Mouse (Mus musculus): ENCODE results near the gene Met. TPM values are rescaled to one million over a fixed set of nuclear protein-coding genes. Genes with fewer than 3 reads are reported as not detected.

Met gene
- polyA plus RNA-seq, 1 experiment from 2014 or later = 6.2 TPM

- Histone ChIP-seq H3K4me3 (replicated peaks) (no peak overlapping the region), H3K36me3 (no peaks in the 10 kb centered on the region), H3K27me3 (no peaks in the 10 kb centered on the region), H3K4me1 (peaks cover 10% of the 10 kb centered on the region; the same call in 1 of the 2 replicates), H3K27ac (replicated peaks) (no peak overlapping the region), H3K9ac (no peak overlapping the region), H3K4me2 (replicated peaks) (no peak overlapping the region), H3K9me3 (replicated peaks) (no peaks in the 10 kb centered on the region)
- 64% methylated on average over 3 of the region's 3 CpGs for WGBS
- ATAC-seq (ENCODE audit: insufficient number of reproducible peaks, low FRiP score, low TSS enrichment, low read depth) = no peak
These were observed 2.9 kb downstream of the Met start for GRCm38 (mm10) chr6:17466526-17466925.

GRCm38 (mm10) chr6:17468993-17469392, 5.4 kb downstream of the Met start:
- Histone ChIP-seq H3K36me3 (no peaks in the 10 kb centered on the region), H3K9ac (no peak overlapping the region), H3K27ac (replicated peaks) (no peak overlapping the region), H3K9me3 (replicated peaks) (no peaks in the 10 kb centered on the region), H3K4me2 (replicated peaks) (no peak overlapping the region), H3K4me3 (replicated peaks) (no peak overlapping the region), H3K27me3 (no peaks in the 10 kb centered on the region), H3K4me1 (peaks cover 4% of the 10 kb centered on the region; the same call in 1 of the 2 replicates)
- no peak for ATAC-seq (ENCODE audit: insufficient number of reproducible peaks, low FRiP score, low TSS enrichment, low read depth)
- 74% methylated on average over 5 of the region's 5 CpGs for WGBS

DNA sequence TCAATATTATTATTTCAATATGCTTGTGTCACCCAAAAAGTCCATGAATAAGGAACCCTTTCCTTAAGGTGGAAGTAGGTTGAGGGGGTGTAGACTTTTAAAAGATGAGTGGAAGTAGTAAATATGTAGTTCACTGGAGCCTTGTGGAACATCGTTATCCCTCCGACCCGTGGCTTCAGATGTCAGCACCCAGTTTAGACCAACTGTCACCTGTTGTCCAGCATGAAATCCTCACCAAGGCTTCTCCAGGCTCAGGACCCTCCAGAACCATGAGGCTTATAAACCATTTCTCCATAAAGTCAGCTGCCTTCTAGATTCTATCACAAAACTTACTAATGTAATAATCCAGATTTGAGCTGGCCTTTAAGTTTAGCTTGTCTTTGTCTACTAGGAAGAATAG, 9.5 kb downstream of the Met start:
- no peak for ATAC-seq (ENCODE audit: insufficient number of reproducible peaks, low FRiP score, low TSS enrichment, low read depth)
- no peak overlapping the region for H3K27ac ChIP-seq (replicated peaks)
- H3K9me3 ChIP-seq (replicated peaks) = no peaks in the 10 kb centered on the region
- H3K27me3 ChIP-seq = no peaks in the 10 kb centered on the region
- no peaks in the 10 kb centered on the region for H3K4me1 ChIP-seq
- H3K9ac ChIP-seq = no peak overlapping the region
- H3K4me2 ChIP-seq (replicated peaks) = no peak overlapping the region
- no peak overlapping the region for H3K4me3 ChIP-seq (replicated peaks)
- 94% methylated on average over 3 of the region's 3 CpGs for WGBS
- H3K36me3 ChIP-seq = no peaks in the 10 kb centered on the region

DNA sequence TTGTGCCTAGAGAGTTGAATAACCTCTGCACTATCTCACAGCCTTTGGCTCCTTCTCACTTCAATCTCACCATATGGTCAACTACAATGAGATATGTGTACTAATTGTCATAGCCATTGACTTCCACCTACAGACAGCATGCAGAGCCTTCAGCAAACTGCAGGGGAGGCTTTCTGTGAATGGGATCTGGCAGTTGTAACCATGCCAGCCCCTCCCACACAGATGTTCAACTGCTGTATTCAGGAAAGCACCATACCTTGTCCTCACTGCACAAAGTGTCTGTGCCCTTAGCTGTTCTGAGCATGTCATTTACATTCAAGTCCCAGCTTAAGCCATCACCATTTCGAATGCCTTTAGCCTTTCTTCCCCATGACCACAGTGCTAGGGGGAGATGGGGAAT, 14.2 kb downstream of the Met start:
- H3K4me3 ChIP-seq (replicated peaks) = no peak overlapping the region
- no peak overlapping the region for H3K4me2 ChIP-seq (replicated peaks)
- ATAC-seq (ENCODE audit: insufficient number of reproducible peaks, low FRiP score, low TSS enrichment, low read depth) = no peak
- H3K36me3 ChIP-seq = no peaks in the 10 kb centered on the region
- no peaks in the 10 kb centered on the region for H3K9me3 ChIP-seq (replicated peaks)
- no peak overlapping the region for H3K27ac ChIP-seq (replicated peaks)
- WGBS = 91% methylated on average over 1 of the region's 1 CpGs
- no peaks in the 10 kb centered on the region for H3K4me1 ChIP-seq
- H3K27me3 ChIP-seq = no peaks in the 10 kb centered on the region
- no peak overlapping the region for H3K9ac ChIP-seq

- no peaks in the 10 kb centered on the region for H3K9me3 ChIP-seq (replicated peaks)
- H3K4me2 ChIP-seq (replicated peaks) = no peak overlapping the region
- no peak overlapping the region for H3K9ac ChIP-seq
- no peaks in the 10 kb centered on the region for H3K27me3 ChIP-seq
- H3K27ac ChIP-seq (replicated peaks) = no peak overlapping the region
- no peaks in the 10 kb centered on the region for H3K4me1 ChIP-seq
- H3K4me3 ChIP-seq (replicated peaks) = no peak overlapping the region
- WGBS = 91% methylated on average over 6 of the region's 6 CpGs
- ATAC-seq (ENCODE audit: insufficient number of reproducible peaks, low FRiP score, low TSS enrichment, low read depth) = no peak
- no peaks in the 10 kb centered on the region for H3K36me3 ChIP-seq
These were observed 14.7 kb downstream of the Met start for GRCm38 (mm10) chr6:17478252-17478651.

DNA sequence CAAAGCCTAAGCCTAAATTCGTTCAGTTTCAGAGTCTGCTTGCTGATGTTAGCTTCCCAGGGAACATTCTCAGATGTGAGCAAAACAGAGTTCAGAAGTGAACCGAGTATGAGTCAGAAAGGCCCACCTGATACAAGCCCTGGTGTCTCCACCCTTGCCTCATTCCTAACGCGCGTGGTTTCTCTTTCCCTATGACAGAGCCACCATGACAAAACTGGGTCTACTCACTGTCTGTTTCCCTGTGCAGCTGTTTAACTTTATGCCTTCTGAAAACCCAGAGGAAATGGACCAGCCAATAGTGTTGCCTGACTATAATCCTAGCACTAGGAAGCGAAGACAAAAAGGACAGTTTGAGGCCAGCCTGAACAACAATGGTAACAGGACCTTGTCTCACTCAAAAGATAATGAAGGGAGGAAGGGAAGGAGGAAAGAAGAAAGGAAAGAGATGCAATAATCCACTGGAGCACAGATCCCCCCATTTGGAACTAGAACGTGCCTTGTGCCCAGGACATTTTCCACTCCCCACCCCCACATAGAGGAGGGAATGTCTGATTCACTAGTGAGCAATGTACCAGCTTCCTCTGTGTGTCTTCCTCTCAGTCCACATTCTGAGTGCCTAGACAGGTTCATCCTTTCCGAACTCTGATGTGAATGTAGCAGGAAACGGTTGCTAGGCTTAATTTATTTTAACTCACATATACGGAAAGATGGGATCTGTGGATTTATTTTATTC, 15.4 kb downstream of the Met start:
- no peak for ATAC-seq (ENCODE audit: insufficient number of reproducible peaks, low FRiP score, low TSS enrichment, low read depth)
- Histone ChIP-seq H3K4me3 (replicated peaks) (no peak overlapping the region), H3K36me3 (no peaks in the 10 kb centered on the region), H3K9me3 (replicated peaks) (no peaks in the 10 kb centered on the region), H3K9ac (no peak overlapping the region), H3K27me3 (no peaks in the 10 kb centered on the region), H3K4me2 (replicated peaks) (no peak overlapping the region), H3K27ac (replicated peaks) (no peak overlapping the region), H3K4me1 (no peaks in the 10 kb centered on the region)
- 69% methylated on average over 10 of the region's 10 CpGs for WGBS

DNA sequence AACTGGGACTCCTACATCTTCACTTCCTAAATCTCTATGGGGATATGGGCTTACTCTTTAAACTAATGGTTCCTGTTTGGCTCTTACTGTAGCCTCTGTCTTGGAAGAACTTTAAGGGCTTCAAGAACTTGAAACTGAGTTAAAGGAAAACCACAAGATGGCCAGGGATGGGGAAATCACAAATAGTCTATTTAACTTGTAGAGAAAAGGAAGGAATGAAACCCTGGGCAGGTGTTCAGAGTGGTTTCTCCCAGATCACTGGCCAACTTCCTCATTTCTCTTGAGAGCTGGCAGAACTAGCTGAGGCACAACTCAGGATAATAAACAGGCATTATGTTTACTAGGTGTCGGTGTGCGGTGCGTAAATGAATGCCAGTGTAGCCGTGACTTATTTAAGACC, 17.5 kb downstream of the Met start:
- no peak overlapping the region for H3K4me2 ChIP-seq (replicated peaks)
- H3K27me3 ChIP-seq = no peaks in the 10 kb centered on the region
- no peak for ATAC-seq (ENCODE audit: insufficient number of reproducible peaks, low FRiP score, low TSS enrichment, low read depth)
- H3K27ac ChIP-seq (replicated peaks) = no peak overlapping the region
- no peak overlapping the region for H3K4me3 ChIP-seq (replicated peaks)
- no peaks in the 10 kb centered on the region for H3K4me1 ChIP-seq
- no peaks in the 10 kb centered on the region for H3K9me3 ChIP-seq (replicated peaks)
- 78% methylated on average over 4 of the region's 4 CpGs for WGBS
- no peaks in the 10 kb centered on the region for H3K36me3 ChIP-seq
- no peak overlapping the region for H3K9ac ChIP-seq

- Histone ChIP-seq H3K27me3 (no peaks in the 10 kb centered on the region), H3K9me3 (replicated peaks) (no peaks in the 10 kb centered on the region), H3K4me3 (replicated peaks) (no peak overlapping the region), H3K27ac (replicated peaks) (no peak overlapping the region), H3K4me2 (replicated peaks) (no peak overlapping the region), H3K36me3 (no peaks in the 10 kb centered on the region), H3K4me1 (no peaks in the 10 kb centered on the region), H3K9ac (no peak overlapping the region)
- no peak for ATAC-seq (ENCODE audit: insufficient number of reproducible peaks, low FRiP score, low TSS enrichment, low read depth)
- WGBS = 82% methylated on average over 5 of the region's 5 CpGs
These were observed 21.6 kb downstream of the Met start for GRCm38 (mm10) chr6:17485244-17485643.

- no peaks in the 10 kb centered on the region for H3K9me3 ChIP-seq (replicated peaks)
- 93% methylated on average over 7 of the region's 7 CpGs for WGBS
- no peak for ATAC-seq (ENCODE audit: insufficient number of reproducible peaks, low FRiP score, low TSS enrichment, low read depth)
- no peaks in the 10 kb centered on the region for H3K36me3 ChIP-seq
- no peaks in the 10 kb centered on the region for H3K4me1 ChIP-seq
- no peak overlapping the region for H3K27ac ChIP-seq (replicated peaks)
- H3K4me2 ChIP-seq (replicated peaks) = no peak overlapping the region
- no peak overlapping the region for H3K9ac ChIP-seq
- H3K27me3 ChIP-seq = no peaks in the 10 kb centered on the region
- H3K4me3 ChIP-seq (replicated peaks) = no peak overlapping the region
These were observed 22.2 kb downstream of the Met start for GRCm38 (mm10) chr6:17485782-17486181.

DNA sequence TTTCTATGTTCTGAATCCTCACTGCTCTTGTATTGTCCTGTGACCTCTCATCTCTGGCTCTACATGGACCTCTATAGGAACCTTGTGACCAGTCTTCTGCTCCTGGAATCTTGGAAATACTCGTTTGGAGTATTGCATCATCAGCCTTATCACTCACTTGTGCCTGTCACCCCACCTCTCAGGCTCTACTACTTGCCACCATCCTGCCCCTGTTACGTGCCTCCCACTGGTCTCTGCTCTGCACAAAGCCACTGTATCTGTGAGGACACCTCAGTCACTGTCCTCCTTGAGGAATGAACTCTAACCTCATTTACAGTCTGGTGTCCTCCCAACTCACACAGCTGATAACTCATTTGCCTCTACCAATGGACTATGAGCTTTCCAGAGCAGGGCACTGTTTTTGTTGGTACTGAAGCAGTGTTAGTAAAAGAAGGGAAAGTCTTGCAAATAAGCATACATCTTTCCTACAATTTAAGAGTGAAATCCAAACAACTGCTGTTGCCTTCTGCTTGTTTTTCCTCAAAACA, 24.8 kb downstream of the Met start:
- no peak overlapping the region for H3K4me3 ChIP-seq (replicated peaks)
- H3K9me3 ChIP-seq (replicated peaks) = no peaks in the 10 kb centered on the region
- no peaks in the 10 kb centered on the region for H3K27me3 ChIP-seq
- H3K36me3 ChIP-seq = no peaks in the 10 kb centered on the region
- H3K9ac ChIP-seq = no peak overlapping the region
- H3K4me1 ChIP-seq = no peaks in the 10 kb centered on the region
- no peak overlapping the region for H3K27ac ChIP-seq (replicated peaks)
- no peak overlapping the region for H3K4me2 ChIP-seq (replicated peaks)
- no peak for ATAC-seq (ENCODE audit: insufficient number of reproducible peaks, low FRiP score, low TSS enrichment, low read depth)
- WGBS = 64% methylated on average over 2 of the region's 2 CpGs

- 71% methylated on average over 2 of the region's 2 CpGs for WGBS
These were observed 27.2 kb downstream of the Met start for GRCm38 (mm10) chr6:17490786-17491185.

GRCm38 (mm10) chr6:17491502-17491901, 27.9 kb downstream of the Met start:
- ATAC-seq (ENCODE audit: insufficient number of reproducible peaks, low FRiP score, low TSS enrichment, low read depth) = no peak
- no peaks in the 10 kb centered on the region for H3K9me3 ChIP-seq (replicated peaks)

More at GRCm38 (mm10) chr6:17490786-17491185, 27.2 kb downstream of the Met start:
- Histone ChIP-seq H3K4me3 (replicated peaks) (no peak overlapping the region), H3K9me3 (replicated peaks) (no peaks in the 10 kb centered on the region), H3K9ac (no peak overlapping the region), H3K27ac (replicated peaks) (no peak overlapping the region), H3K4me2 (replicated peaks) (no peak overlapping the region), H3K36me3 (no peaks in the 10 kb centered on the region), H3K27me3 (no peaks in the 10 kb centered on the region), H3K4me1 (no peaks in the 10 kb centered on the region)
- ATAC-seq (ENCODE audit: insufficient number of reproducible peaks, low FRiP score, low TSS enrichment, low read depth) = no peak

More at GRCm38 (mm10) chr6:17491502-17491901, 27.9 kb downstream of the Met start:
- H3K27ac ChIP-seq (replicated peaks) = no peak overlapping the region
- H3K4me3 ChIP-seq (replicated peaks) = no peak overlapping the region
- no peak overlapping the region for H3K9ac ChIP-seq
- no peaks in the 10 kb centered on the region for H3K27me3 ChIP-seq
- H3K36me3 ChIP-seq = no peaks in the 10 kb centered on the region
- H3K4me1 ChIP-seq = no peaks in the 10 kb centered on the region
- no peak overlapping the region for H3K4me2 ChIP-seq (replicated peaks)
- 91% methylated on average over 10 of the region's 10 CpGs for WGBS

Measured in embryonic facial prominence, embryonic 15.5 days (tissue).